Mouse (Mus musculus) heart, adult 2 months (tissue): Measurements from ENCODE around the gene Bckdha.

Experiments used
- CTCF ChIP-seq: fragments of 200-600 bp; IDR thresholded peaks from 2 replicates; pipeline ENCODE4 v1.8.1; 2022; ENCODE audit warnings: antibody characterized with exemption, mild to moderate bottlenecking, moderate library complexity
- EP300 ChIP-seq: fragments of 200-500 bp; IDR thresholded peaks from 2 replicates; pipeline ENCODE4 v1.6.1; 2011; ENCODE audit warnings: low read depth, low read length, control low read depth; ENCODE audit not compliant: insufficient read depth
- POLR2A ChIP-seq: fragments of 200-500 bp; IDR thresholded peaks from 2 replicates; pipeline ENCODE4 v1.6.1; 2011; ENCODE audit warnings: mild to moderate bottlenecking, low read depth, low read length, control low read depth; ENCODE audit not compliant: insufficient read depth

- TF ChIP-seq EP300 (no peak), POLR2A (no peak), CTCF (no peak)
Observed at GRCm38 (mm10) chr7:25670096-25670495, 11.3 kb upstream of the Bckdha start.
